Mouse (Mus musculus): ENCODE measurements around the gene Fbrs. TPM values are rescaled to one million over a fixed set of nuclear protein-coding genes. Genes with fewer than 3 reads are reported as not detected.
"Not testable (repeated sequence)": the region's sequence is repeated elsewhere in the genome, so short reads cannot be mapped to it uniquely, and the experiment has no call there.

The Fbrs gene
- polyA plus RNA-seq (2012; rRNA removed): 26.6 and 27.1 TPM in 2 replicates

GRCm38 (mm10) chr7:127478635-127479317, at the start of gene Fbrs:
TSS of gene Fbrs (plus strand) at chr7:127479199.
- H3K4me3 ChIP-seq (ENCODE audit: insufficient read depth, low read length): peak within 1 kb of the TSS; percentile 52
- TF ChIP-seq POLR2A (IDR thresholded peaks at IDR 0.05; ENCODE audit: extremely low read depth, insufficient read depth, low read length) (peak; percentile 27), CTCF (IDR thresholded peaks at IDR 0.05; ENCODE audit: extremely low read depth, insufficient read depth, low read length) (no peak)
- peaks cover 3% of the 10 kb centered on the region; the same call in 1 of the 2 replicates for H3K4me1 ChIP-seq (ENCODE audit: control insufficient read depth, insufficient read depth, low read length)
- peak within 1 kb of the TSS; percentile 90 for H3K27ac ChIP-seq (ENCODE audit: insufficient read depth, low read length)

- H3K4me3 ChIP-seq (ENCODE audit: insufficient read depth, low read length): no peak overlapping the region
- TF ChIP-seq POLR2A (IDR thresholded peaks at IDR 0.05; ENCODE audit: extremely low read depth, insufficient read depth, low read length) (no peak), CTCF (IDR thresholded peaks at IDR 0.05; ENCODE audit: extremely low read depth, insufficient read depth, low read length) (no peak)
- no peak overlapping the region for H3K27ac ChIP-seq (ENCODE audit: insufficient read depth, low read length)
- H3K4me1 ChIP-seq (ENCODE audit: control insufficient read depth, insufficient read depth, low read length): no peaks in the 10 kb centered on the region
These were observed 43.8 kb upstream of the Fbrs start for GRCm38 (mm10) chr7:127435206-127435605.

- TF ChIP-seq CTCF (IDR thresholded peaks at IDR 0.05; ENCODE audit: extremely low read depth, insufficient read depth, low read length) (no peak), POLR2A (IDR thresholded peaks at IDR 0.05; ENCODE audit: extremely low read depth, insufficient read depth, low read length) (no peak)
- Histone ChIP-seq H3K4me3 (ENCODE audit: insufficient read depth, low read length) (no peak overlapping the region), H3K27ac (ENCODE audit: insufficient read depth, low read length) (no peak overlapping the region), H3K4me1 (ENCODE audit: control insufficient read depth, insufficient read depth, low read length) (no peaks in the 10 kb centered on the region)
These were observed 41.3 kb upstream of the Fbrs start for GRCm38 (mm10) chr7:127437724-127438123.

GRCm38 (mm10) chr7:127443976-127444375, 35.0 kb upstream of the Fbrs start:
- no peak for TF ChIP-seq CTCF (IDR thresholded peaks at IDR 0.05; ENCODE audit: extremely low read depth, insufficient read depth, low read length)
- no peak for TF ChIP-seq POLR2A (IDR thresholded peaks at IDR 0.05; ENCODE audit: extremely low read depth, insufficient read depth, low read length)

GRCm38 (mm10) chr7:127448521-127449300, 30.3 kb upstream of the Fbrs start, which contains the start of gene Zfp689:
TSS of gene Zfp689 (minus strand) at chr7:127449158.
- peak within 1 kb of the TSS; percentile 81 for H3K27ac ChIP-seq (ENCODE audit: insufficient read depth, low read length)
- peak within 1 kb of the TSS; percentile 82 for H3K4me3 ChIP-seq (ENCODE audit: insufficient read depth, low read length)
- TF ChIP-seq POLR2A (IDR thresholded peaks at IDR 0.05; ENCODE audit: extremely low read depth, insufficient read depth, low read length) (peak; percentile 53; the same call in 1 of the 2 replicates), CTCF (IDR thresholded peaks at IDR 0.05; ENCODE audit: extremely low read depth, insufficient read depth, low read length) (no peak)
- peaks cover 2% of the 10 kb centered on the region; the same call in 1 of the 2 replicates for H3K4me1 ChIP-seq (ENCODE audit: control insufficient read depth, insufficient read depth, low read length)

More at GRCm38 (mm10) chr7:127443976-127444375, 35.0 kb upstream of the Fbrs start:
- H3K27ac ChIP-seq (ENCODE audit: insufficient read depth, low read length): no peak overlapping the region
- no peaks in the 10 kb centered on the region; the same call in 1 of the 2 replicates for H3K4me1 ChIP-seq (ENCODE audit: control insufficient read depth, insufficient read depth, low read length)
- H3K4me3 ChIP-seq (ENCODE audit: insufficient read depth, low read length): no peak overlapping the region

- TF ChIP-seq CTCF (IDR thresholded peaks at IDR 0.05; ENCODE audit: extremely low read depth, insufficient read depth, low read length) (no peak), POLR2A (IDR thresholded peaks at IDR 0.05; ENCODE audit: extremely low read depth, insufficient read depth, low read length) (no peak)
- H3K4me1 ChIP-seq (ENCODE audit: control insufficient read depth, insufficient read depth, low read length): peaks cover 4% of the 10 kb centered on the region; the same call in 1 of the 2 replicates
- no peak overlapping the region for H3K27ac ChIP-seq (ENCODE audit: insufficient read depth, low read length)
- peak overlapping the region; percentile 82; the same call in 1 of the 2 replicates for H3K4me3 ChIP-seq (ENCODE audit: insufficient read depth, low read length)
These were observed 29.0 kb upstream of the Fbrs start for GRCm38 (mm10) chr7:127449966-127450365.

- H3K4me3 ChIP-seq (ENCODE audit: insufficient read depth, low read length): no peak overlapping the region
- H3K4me1 ChIP-seq (ENCODE audit: control insufficient read depth, insufficient read depth, low read length): peaks cover 4% of the 10 kb centered on the region; the same call in 1 of the 2 replicates
- no peak overlapping the region for H3K27ac ChIP-seq (ENCODE audit: insufficient read depth, low read length)
- no peak for TF ChIP-seq POLR2A (IDR thresholded peaks at IDR 0.05; ENCODE audit: extremely low read depth, insufficient read depth, low read length)
- no peak for TF ChIP-seq CTCF (IDR thresholded peaks at IDR 0.05; ENCODE audit: extremely low read depth, insufficient read depth, low read length)
These were observed 25.9 kb upstream of the Fbrs start for GRCm38 (mm10) chr7:127453056-127453455.

GRCm38 (mm10) chr7:127454905-127455304, 24.1 kb upstream of the Fbrs start:
- peaks cover 4% of the 10 kb centered on the region; the same call in 1 of the 2 replicates for H3K4me1 ChIP-seq (ENCODE audit: control insufficient read depth, insufficient read depth, low read length)
- no peak overlapping the region for H3K4me3 ChIP-seq (ENCODE audit: insufficient read depth, low read length)
- TF ChIP-seq CTCF (IDR thresholded peaks at IDR 0.05; ENCODE audit: extremely low read depth, insufficient read depth, low read length) (no peak), POLR2A (IDR thresholded peaks at IDR 0.05; ENCODE audit: extremely low read depth, insufficient read depth, low read length) (no peak)

GRCm38 (mm10) chr7:127458371-127459122, 20.5 kb upstream of the Fbrs start:
- H3K27ac ChIP-seq (ENCODE audit: insufficient read depth, low read length); H3K4me1 ChIP-seq (ENCODE audit: control insufficient read depth, insufficient read depth, low read length); H3K4me3 ChIP-seq (ENCODE audit: insufficient read depth, low read length): not testable (repeated sequence)

More at GRCm38 (mm10) chr7:127454905-127455304, 24.1 kb upstream of the Fbrs start:
- H3K27ac ChIP-seq (ENCODE audit: insufficient read depth, low read length): no peak overlapping the region

- not testable (repeated sequence) for H3K4me1 ChIP-seq (ENCODE audit: control insufficient read depth, insufficient read depth, low read length); H3K4me3 ChIP-seq (ENCODE audit: insufficient read depth, low read length); H3K27ac ChIP-seq (ENCODE audit: insufficient read depth, low read length)
These were observed 19.7 kb upstream of the Fbrs start, which contains the start of gene Prr14 for GRCm38 (mm10) chr7:127459311-127459710. TSS of gene Prr14 (plus strand) at chr7:127459611.

Data from cortical plate, adult 2 months (tissue).